Mouse (Mus musculus) hindbrain, embryonic 10.5 days (tissue): Measurements from ENCODE around the gene Foxn3. TPM values are rescaled to one million over a fixed set of nuclear protein-coding genes. Genes with fewer than 3 reads are reported as not detected.

Source experiments
- DNase-seq: peaks from one replicate; pipeline ENCODE4 v3.0.0-alpha.2; 2017; ENCODE audit warnings: low spot score
- H3K27ac ChIP-seq: fragments of 300-500 bp; sonication (generic); 2 replicates; pipeline ENCODE4 v1.5.1; 2016; ENCODE audit warnings: mild to moderate bottlenecking, moderate library complexity
- H3K27me3 ChIP-seq: fragments of 300-500 bp; sonication (generic); 2 replicates; pipeline ENCODE4 v1.6.1; 2016; ENCODE audit warnings: mild to moderate bottlenecking; ENCODE audit not compliant: poor library complexity, insufficient read depth, severe bottlenecking
- H3K36me3 ChIP-seq: fragments of 300-500 bp; sonication (generic); 2 replicates; pipeline ENCODE4 v1.6.1; 2016; ENCODE audit warnings: mild to moderate bottlenecking, moderate library complexity
- H3K4me1 ChIP-seq: fragments of 300-500 bp; sonication (generic); replicated peaks from 2 replicates; pipeline ENCODE4 v1.6.1; 2016; ENCODE audit warnings: mild to moderate bottlenecking
- H3K4me3 ChIP-seq: fragments of 300-500 bp; sonication (generic); 2 replicates; pipeline ENCODE4 v1.5.1; 2016; ENCODE audit warnings: mild to moderate bottlenecking, moderate library complexity
- H3K9me3 ChIP-seq: fragments of 300-500 bp; sonication (generic); 2 replicates; pipeline ENCODE4 v1.6.1; 2016; ENCODE audit warnings: mild to moderate bottlenecking, moderate library complexity
- WGBS: fragments of 180-500 bp; shearing (Covaris S2); methylation state at CpG from one replicate; pipeline ENCODE4 v1.1.7; 2016; 5-methylcytosine and 5-hydroxymethylcytosine counted together
- polyA plus RNA-seq: library from polyadenylated mRNA; unstranded; fragments of >200 nt; fragmentation: Nextera tagmentation; extraction: Ambion mirVana; gene quantifications from 2 replicates; pipeline ENCODE4 v1.2.1, GENCODE M21; 2016

Foxn3 gene
- polyA plus RNA-seq, 1 experiment from 2014 or later = 56.3 TPM

- peaks cover 59% of the 10 kb centered on the region for H3K36me3 ChIP-seq
- no peak overlapping the region for H3K4me3 ChIP-seq
- H3K27me3 ChIP-seq = no peaks in the 10 kb centered on the region
- peaks cover 10% of the 10 kb centered on the region; the same call in 1 of the 2 replicates for H3K9me3 ChIP-seq
- 76% methylated on average over 3 of the region's 3 CpGs for WGBS
- H3K27ac ChIP-seq = no peak overlapping the region
- no peak for DNase-seq
- H3K4me1 ChIP-seq = peaks cover 55% of the 10 kb centered on the region
Observed at GRCm38 (mm10) chr12:99377705-99378104, 185.7 kb downstream of the Foxn3 start.

- DNase-seq = no peak
- peaks cover 10% of the 10 kb centered on the region; the same call in 1 of the 2 replicates for H3K9me3 ChIP-seq
- H3K27me3 ChIP-seq = no peaks in the 10 kb centered on the region
- 88% methylated on average over 10 of the region's 10 CpGs for WGBS
- peaks cover 55% of the 10 kb centered on the region for H3K36me3 ChIP-seq
- H3K4me1 ChIP-seq = peaks cover 55% of the 10 kb centered on the region
- H3K27ac ChIP-seq = no peak overlapping the region
- H3K4me3 ChIP-seq = no peak overlapping the region
Observed at GRCm38 (mm10) chr12:99377069-99377468, 186.3 kb downstream of the Foxn3 start.

GRCm38 (mm10) chr12:99375878-99376454 is 187.4 kb downstream of the Foxn3 start:
- WGBS = 84% methylated on average over 8 of the region's 8 CpGs
- peaks cover 55% of the 10 kb centered on the region for H3K4me1 ChIP-seq
- no peak overlapping the region for H3K4me3 ChIP-seq
- H3K27me3 ChIP-seq = no peaks in the 10 kb centered on the region
- peaks cover 44% of the 10 kb centered on the region for H3K36me3 ChIP-seq
- peaks cover 10% of the 10 kb centered on the region; the same call in 1 of the 2 replicates for H3K9me3 ChIP-seq
- no peak for DNase-seq
- no peak overlapping the region for H3K27ac ChIP-seq

- Histone ChIP-seq H3K36me3 (peaks cover 41% of the 10 kb centered on the region), H3K27me3 (no peaks in the 10 kb centered on the region), H3K4me3 (no peak overlapping the region), H3K9me3 (peaks cover 10% of the 10 kb centered on the region; the same call in 1 of the 2 replicates), H3K27ac (no peak overlapping the region), H3K4me1 (peaks cover 55% of the 10 kb centered on the region)
- no peak for DNase-seq
- WGBS = 95% methylated on average over 6 of the region's 6 CpGs
Observed at GRCm38 (mm10) chr12:99375426-99375825, 188.0 kb downstream of the Foxn3 start.

- Histone ChIP-seq H3K36me3 (peaks cover 41% of the 10 kb centered on the region), H3K4me3 (no peak overlapping the region), H3K27ac (no peak overlapping the region), H3K9me3 (peaks cover 10% of the 10 kb centered on the region; the same call in 1 of the 2 replicates), H3K4me1 (peaks cover 55% of the 10 kb centered on the region), H3K27me3 (no peaks in the 10 kb centered on the region)
- no peak for DNase-seq
- WGBS = 90% methylated on average over 12 of the region's 12 CpGs
Observed at GRCm38 (mm10) chr12:99374099-99374600, 189.2 kb downstream of the Foxn3 start.

DNA sequence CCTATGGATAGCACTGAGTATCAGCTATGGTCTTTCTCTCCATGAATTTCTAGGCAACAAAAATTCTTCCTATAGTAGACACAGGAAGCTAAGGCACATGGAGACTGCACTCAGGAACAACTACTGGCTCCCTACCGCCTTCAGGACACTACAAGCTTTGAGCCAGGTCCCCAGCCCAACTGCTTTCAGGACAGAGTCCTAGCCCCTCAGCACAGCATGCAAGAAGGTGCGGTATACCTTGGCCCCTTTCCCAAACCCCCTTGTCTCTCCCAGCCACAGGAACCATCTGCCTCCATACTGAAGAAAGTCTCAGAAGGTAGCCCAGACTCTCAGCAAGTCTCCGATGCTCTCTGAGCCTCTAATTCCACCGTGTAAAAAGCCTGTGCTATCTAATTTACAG is 189.8 kb downstream of the Foxn3 start:
- WGBS = 88% methylated on average over 4 of the region's 4 CpGs
- H3K4me1 ChIP-seq = peaks cover 50% of the 10 kb centered on the region
- peaks cover 41% of the 10 kb centered on the region for H3K36me3 ChIP-seq

DNA sequence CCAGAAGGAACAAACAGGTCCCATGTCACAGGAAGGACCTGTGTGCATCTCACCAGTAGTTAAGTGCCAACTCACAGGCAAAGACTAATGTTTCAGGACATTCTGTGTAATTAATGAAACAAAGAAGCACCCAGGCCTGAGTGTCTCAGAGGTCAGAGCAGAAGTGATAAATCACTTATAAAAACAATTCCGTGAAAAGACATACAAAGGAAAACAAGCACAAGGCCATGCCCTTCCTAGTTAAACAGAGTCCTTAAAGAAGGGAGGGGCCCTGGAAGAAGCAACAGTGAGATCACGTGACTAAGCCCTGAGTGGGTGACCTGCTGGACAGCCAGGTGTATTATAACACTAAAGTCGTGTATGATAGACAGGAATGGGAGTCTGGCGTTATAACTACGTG is 191.9 kb downstream of the Foxn3 start:
- Histone ChIP-seq H3K9me3 (peaks cover 10% of the 10 kb centered on the region; the same call in 1 of the 2 replicates), H3K27ac (no peak overlapping the region), H3K4me1 (peaks cover 30% of the 10 kb centered on the region), H3K36me3 (peaks cover 34% of the 10 kb centered on the region), H3K27me3 (no peaks in the 10 kb centered on the region), H3K4me3 (no peak overlapping the region)
- WGBS = 81% methylated on average over 5 of the region's 5 CpGs
- DNase-seq = no peak

More for the DNA sequence above, 189.8 kb downstream of the Foxn3 start:
- Histone ChIP-seq H3K9me3 (peaks cover 10% of the 10 kb centered on the region; the same call in 1 of the 2 replicates), H3K27me3 (no peaks in the 10 kb centered on the region), H3K4me3 (no peak overlapping the region), H3K27ac (no peak overlapping the region)
- DNase-seq = no peak

DNA sequence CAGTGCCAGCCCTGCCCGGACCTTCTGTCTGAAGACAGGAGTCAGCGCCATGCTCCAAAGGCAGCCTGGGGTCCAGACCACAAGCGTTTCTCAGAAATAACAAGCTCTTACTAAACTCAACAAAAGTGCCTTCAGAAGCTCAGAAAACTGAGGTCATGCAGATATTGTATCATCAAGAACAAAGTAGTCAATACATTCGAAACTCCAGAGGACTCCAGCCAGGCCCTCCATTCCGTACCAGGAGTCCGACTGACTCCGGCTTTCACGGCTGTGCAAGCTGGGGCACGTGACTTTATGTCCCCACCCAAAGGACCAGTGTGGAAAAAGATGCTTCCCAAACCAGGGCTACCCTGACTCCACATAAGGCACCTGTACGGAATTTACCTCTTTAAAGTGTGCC is 195.1 kb downstream of the Foxn3 start:
- H3K36me3 ChIP-seq = peaks cover 7% of the 10 kb centered on the region
- H3K27me3 ChIP-seq = no peaks in the 10 kb centered on the region
- peaks cover 25% of the 10 kb centered on the region; the same call in 1 of the 2 replicates for H3K4me1 ChIP-seq
- 93% methylated on average over 10 of the region's 10 CpGs for WGBS
- no peak for DNase-seq
- H3K9me3 ChIP-seq = no peaks in the 10 kb centered on the region
- no peak overlapping the region for H3K27ac ChIP-seq
- H3K4me3 ChIP-seq = no peak overlapping the region

- H3K4me1 ChIP-seq = peaks cover 44% of the 10 kb centered on the region
- no peaks in the 10 kb centered on the region for H3K9me3 ChIP-seq
- no peak overlapping the region for H3K4me3 ChIP-seq
- H3K27me3 ChIP-seq = no peaks in the 10 kb centered on the region
- no peak for DNase-seq
- no peak overlapping the region for H3K27ac ChIP-seq
- WGBS = 85% methylated on average over 9 of the region's 9 CpGs
- no peaks in the 10 kb centered on the region for H3K36me3 ChIP-seq
Observed at GRCm38 (mm10) chr12:99365999-99366398, 197.4 kb downstream of the Foxn3 start.

GRCm38 (mm10) chr12:99364201-99364600 is 199.2 kb downstream of the Foxn3 start:
- Histone ChIP-seq H3K4me3 (no peak overlapping the region), H3K36me3 (no peaks in the 10 kb centered on the region), H3K27ac (no peak overlapping the region), H3K9me3 (no peaks in the 10 kb centered on the region), H3K4me1 (peaks cover 35% of the 10 kb centered on the region), H3K27me3 (no peaks in the 10 kb centered on the region)
- WGBS = 81% methylated on average over 6 of the region's 6 CpGs
- DNase-seq = no peak

- Histone ChIP-seq H3K9me3 (no peaks in the 10 kb centered on the region), H3K4me1 (peaks cover 40% of the 10 kb centered on the region), H3K27me3 (no peaks in the 10 kb centered on the region), H3K36me3 (no peaks in the 10 kb centered on the region), H3K27ac (no peak overlapping the region), H3K4me3 (no peak overlapping the region)
- DNase-seq = no peak
- 87% methylated on average over 6 of the region's 6 CpGs for WGBS
Observed at GRCm38 (mm10) chr12:99363024-99363423, 200.4 kb downstream of the Foxn3 start.

GRCm38 (mm10) chr12:99361752-99362132 is 201.6 kb downstream of the Foxn3 start:
- DNase-seq = no peak
- peaks cover 47% of the 10 kb centered on the region for H3K4me1 ChIP-seq

DNA sequence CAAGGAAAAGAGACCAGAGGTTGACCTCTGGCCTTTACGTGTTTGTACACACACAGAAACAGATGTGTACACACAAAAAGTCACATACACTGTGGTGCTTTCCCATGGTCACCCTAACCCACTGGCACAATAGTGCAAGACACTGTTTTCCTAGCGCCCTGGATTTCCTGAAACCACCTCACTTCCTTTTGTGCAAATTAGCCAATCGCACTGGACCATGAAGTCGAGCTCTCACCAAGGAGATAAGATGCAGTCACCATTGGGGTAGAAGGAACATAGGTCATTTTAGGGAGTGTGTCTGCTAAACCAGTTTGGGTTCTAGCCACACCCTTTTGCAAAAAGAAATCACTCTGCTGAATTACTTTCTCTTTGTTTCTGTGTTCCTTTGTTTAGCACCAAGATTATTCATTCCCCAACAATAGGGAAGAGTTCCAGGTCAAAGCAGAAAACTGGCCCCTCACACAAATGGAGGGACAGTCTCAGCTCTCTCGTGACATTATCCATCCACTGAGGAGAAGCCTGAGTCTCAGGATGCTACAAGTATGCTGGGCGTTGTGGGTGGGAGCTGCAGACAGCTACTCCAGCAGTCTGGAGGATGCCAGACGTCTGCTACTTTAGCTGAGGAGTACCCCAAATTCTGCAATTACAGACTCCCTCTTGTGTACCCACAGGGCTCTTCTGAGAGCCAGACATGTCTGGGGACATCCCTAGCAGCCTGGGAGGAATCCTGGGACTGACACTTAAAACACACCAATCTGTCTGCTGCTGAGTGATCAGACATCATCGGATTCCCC is 202.2 kb downstream of the Foxn3 start:
- Histone ChIP-seq H3K4me1 (peaks cover 50% of the 10 kb centered on the region), H3K4me3 (no peak overlapping the region), H3K9me3 (no peaks in the 10 kb centered on the region), H3K27me3 (no peaks in the 10 kb centered on the region), H3K27ac (peak overlapping the region; percentile 64), H3K36me3 (no peaks in the 10 kb centered on the region)
- WGBS = 65% methylated on average over 8 of the region's 8 CpGs
- no peak for DNase-seq

More at GRCm38 (mm10) chr12:99361752-99362132, 201.6 kb downstream of the Foxn3 start:
- peak overlapping the region; percentile 64; the same call in 1 of the 2 replicates for H3K27ac ChIP-seq
- H3K4me3 ChIP-seq = no peak overlapping the region
- 70% methylated on average over 5 of the region's 5 CpGs for WGBS
- H3K27me3 ChIP-seq = no peaks in the 10 kb centered on the region
- H3K36me3 ChIP-seq = no peaks in the 10 kb centered on the region
- H3K9me3 ChIP-seq = no peaks in the 10 kb centered on the region
